Comparison of ENCODE assay signal across 16 mouse cellular contexts in genomic region chr3:103400807-103401206, GRCm38 (mm10).
DNase-seq lines count a peak whose midpoint lies in the region; ATAC-seq and TF ChIP-seq lines count a peak whose summit lies in the region.
"Had no signal": no experiment of that assay in that cellular context is flagged by ENCODE, and none has a peak within 500 bp of the region (broad histone marks: within the 10 kb centered on the region; RNA-seq: fewer than 3 reads in every experiment).

No protein-coding gene starts in this region.

- no peaks in the 10 kb centered on the region for H3K27me3 ChIP-seq in forebrain, postnatal 0 days (ENCODE audit: insufficient read depth, low read length)
- no peaks in the 10 kb centered on the region for H3K27me3 ChIP-seq in forebrain, embryonic 11.5 days (ENCODE audit: control insufficient read depth, insufficient read depth, low read length)
- no peaks in the 10 kb centered on the region for H3K27me3 ChIP-seq in hindbrain, embryonic 15.5 days
- no peaks in the 10 kb centered on the region for H3K27me3 ChIP-seq in midbrain, embryonic 16.5 days (ENCODE audit: control insufficient read depth, insufficient read depth, low read depth, low read length)
- H3K27me3 ChIP-seq: neural tube, embryonic 12.5 days had no signal

- in situ Hi-C loops in ES-E14 (cut with MboI; ENCODE audit: low sequenced_read_pairs in 2 of 2, unreplicated experiment in 2 of 2): no loop called here

- DNase-seq in forebrain, postnatal 0 days: no peak
- no peak for DNase-seq in forebrain, embryonic 11.5 days (ENCODE audit: low spot score)
- DNase-seq in ES-E14 (ENCODE audit: low read depth, low spot score): no peak
- no peak for DNase-seq in thymus, postnatal 25 days
- DNase-seq in frontal cortex, postnatal 25 days (ENCODE audit: low spot score in 2 of 2): no peak
- DNase-seq: adrenal gland, postnatal 10 days; cerebellum, adult 11-12 months; heart, postnatal 4 days; kidney, adult 11 months; kidney, postnatal 10 days; lung, postnatal 10 days had no signal

- peak overlapping the region; percentile 72 for H3K27ac ChIP-seq in forebrain, postnatal 0 days (ENCODE audit: low read depth, low read length)
- H3K27ac ChIP-seq in forebrain, embryonic 11.5 days (ENCODE audit: low read depth, low read length): no peak overlapping the region
- H3K27ac ChIP-seq in ES-E14 (ENCODE audit: insufficient read depth, low read depth, low read length, poor library complexity, severe bottlenecking): no peak overlapping the region
- peak overlapping the region; percentile 70; the same call in 1 of the 2 replicates for H3K27ac ChIP-seq in hindbrain, embryonic 15.5 days (replicated peaks)
- peak overlapping the region; percentile 77 for H3K27ac ChIP-seq in midbrain, embryonic 16.5 days (ENCODE audit: low read length)
- H3K27ac ChIP-seq: neural tube, embryonic 12.5 days; stomach, postnatal 0 days had no signal

- no peak for ATAC-seq in forebrain, postnatal 0 days
- no peak for ATAC-seq in forebrain, embryonic 11.5 days (replicated peaks; ENCODE audit: low FRiP score)
- no peak for ATAC-seq in hindbrain, embryonic 15.5 days (ENCODE audit: low FRiP score, low read depth)
- no peak for ATAC-seq in midbrain, embryonic 16.5 days

- H3K36me3 ChIP-seq in forebrain, postnatal 0 days (ENCODE audit: insufficient read depth): no peaks in the 10 kb centered on the region
- no peaks in the 10 kb centered on the region for H3K36me3 ChIP-seq in forebrain, embryonic 11.5 days (ENCODE audit: control insufficient read depth, insufficient read depth, low read length)
- H3K36me3 ChIP-seq in ES-E14 (ENCODE audit: control insufficient read depth, insufficient read depth, low read length, poor library complexity, severe bottlenecking): no peaks in the 10 kb centered on the region
- no peaks in the 10 kb centered on the region for H3K36me3 ChIP-seq in hindbrain, embryonic 15.5 days
- no peaks in the 10 kb centered on the region for H3K36me3 ChIP-seq in midbrain, embryonic 16.5 days (ENCODE audit: control insufficient read depth, insufficient read depth, low read length)
- H3K36me3 ChIP-seq: neural tube, embryonic 12.5 days had no signal

- no peak overlapping the region for H3K4me3 ChIP-seq in forebrain, postnatal 0 days (ENCODE audit: low read depth, low read length)
- H3K4me3 ChIP-seq in forebrain, embryonic 11.5 days (ENCODE audit: low read depth, low read length): no peak overlapping the region
- H3K4me3 ChIP-seq in ES-E14 (ENCODE audit: insufficient read depth in 1 of 2, low read depth in 1 of 2, low read length in 2 of 2, poor library complexity in 1 of 2, severe bottlenecking in 1 of 2): no peak overlapping the region
- no peak overlapping the region for H3K4me3 ChIP-seq in hindbrain, embryonic 15.5 days
- no peak overlapping the region for H3K4me3 ChIP-seq in midbrain, embryonic 16.5 days (ENCODE audit: low read depth, low read length)
- H3K4me3 ChIP-seq: erythroblast, embryonic 14.5 days; neural tube, embryonic 12.5 days had no signal

- 86% methylated on average over 6 of the region's 6 CpGs for WGBS in forebrain, postnatal 0 days
- WGBS in forebrain, embryonic 11.5 days: 87% methylated on average over 6 of the region's 6 CpGs
- WGBS in hindbrain, embryonic 15.5 days: 54% methylated on average over 6 of the region's 6 CpGs
- 64% methylated on average over 6 of the region's 6 CpGs for WGBS in midbrain, embryonic 16.5 days

- no peak overlapping the region for H3K9ac ChIP-seq in forebrain, postnatal 0 days
- no peak overlapping the region for H3K9ac ChIP-seq in forebrain, embryonic 11.5 days (ENCODE audit: low read length)
- no peak overlapping the region for H3K9ac ChIP-seq in ES-E14 (ENCODE audit: insufficient read depth, low read depth, low read length, poor library complexity, severe bottlenecking)
- no peak overlapping the region for H3K9ac ChIP-seq in hindbrain, embryonic 15.5 days
- H3K9ac ChIP-seq in midbrain, embryonic 16.5 days (ENCODE audit: low read depth, low read length): no peak overlapping the region
- H3K9ac ChIP-seq: neural tube, embryonic 12.5 days had no signal

- no peak for TF ChIP-seq CTCF in forebrain, postnatal 0 days (IDR thresholded peaks at IDR 0.05; ENCODE audit: low read depth)

- no peak overlapping the region for H3K4me2 ChIP-seq in forebrain, postnatal 0 days (ENCODE audit: low read depth)
- no peak overlapping the region for H3K4me2 ChIP-seq in forebrain, embryonic 11.5 days (ENCODE audit: low read depth, low read length, severe bottlenecking)
- H3K4me2 ChIP-seq in hindbrain, embryonic 15.5 days: no peak overlapping the region
- H3K4me2 ChIP-seq in midbrain, embryonic 16.5 days (ENCODE audit: low read length): no peak overlapping the region
- H3K4me2 ChIP-seq: neural tube, embryonic 12.5 days had no signal

- 0 out of 2 replicates have a peak, but pooled peaks cover 3% of the 10 kb centered on the region for H3K4me1 ChIP-seq in forebrain, postnatal 0 days (ENCODE audit: insufficient read depth)
- no peaks in the 10 kb centered on the region for H3K4me1 ChIP-seq in forebrain, embryonic 11.5 days (replicated peaks; ENCODE audit: control insufficient read depth, insufficient read depth, low read length)
- H3K4me1 ChIP-seq in ES-E14 (ENCODE audit: control insufficient read depth in 2 of 2, insufficient read depth in 2 of 2, low read length in 2 of 2, poor library complexity in 1 of 2): peaks cover 0 to 10% of the 10 kb centered on the region in 2 experiments; a peak in 2 of 4 replicates
- peaks cover 15% of the 10 kb centered on the region for H3K4me1 ChIP-seq in hindbrain, embryonic 15.5 days (replicated peaks)
- peaks cover 21% of the 10 kb centered on the region for H3K4me1 ChIP-seq in midbrain, embryonic 16.5 days (ENCODE audit: control insufficient read depth, insufficient read depth, low read length)

- no peaks in the 10 kb centered on the region for H3K9me3 ChIP-seq in forebrain, postnatal 0 days (ENCODE audit: low read length)
- H3K9me3 ChIP-seq in forebrain, embryonic 11.5 days (ENCODE audit: control insufficient read depth, low read length): no peaks in the 10 kb centered on the region
- H3K9me3 ChIP-seq in ES-E14 (ENCODE audit: control insufficient read depth, insufficient read depth, low read depth, low read length): no peaks in the 10 kb centered on the region
- H3K9me3 ChIP-seq in hindbrain, embryonic 15.5 days: no peaks in the 10 kb centered on the region
- no peaks in the 10 kb centered on the region for H3K9me3 ChIP-seq in midbrain, embryonic 16.5 days (replicated peaks; ENCODE audit: control insufficient read depth, low read length, poor library complexity, severe bottlenecking)
- H3K9me3 ChIP-seq: neural tube, embryonic 12.5 days had no signal

TF ChIP-seq in ES-E14, 5 proteins besides CTCF, POLR2A, EP300 and RAD21:
- TF ChIP-seq MAFK (IDR thresholded peaks at IDR 0.05; ENCODE audit: insufficient read depth, low read depth, low read length) (peak; percentile 72), ZNF384 (IDR thresholded peaks at IDR 0.05; ENCODE audit: low read depth, low read length) (no peak), CHD2 (IDR thresholded peaks at IDR 0.05; ENCODE audit: low read depth, low read length) (no peak)

Comparison
In these comparisons a context has a peak if more than half of its experiments do, and no peak if none do; other contexts are left out.
1. H3K27ac ChIP-seq: peak in forebrain, postnatal 0 days (single experiment), hindbrain, embryonic 15.5 days (single experiment) and midbrain, embryonic 16.5 days (single experiment); none in forebrain, embryonic 11.5 days (single experiment) and ES-E14 (single experiment).